7 mouse cellular contexts compared by ENCODE assay signal in genomic region chr19:7441493-7441892, GRCm38 (mm10). TPM values are rescaled to one million over a fixed set of nuclear protein-coding genes. Genes with fewer than 3 reads are reported as not detected.
DNase-seq lines count a peak whose midpoint lies in the region; ATAC-seq lines count a peak whose summit lies in the region.

No protein-coding gene starts in this region.

- H3K27me3 ChIP-seq in forebrain, embryonic 12.5 days: no peaks in the 10 kb centered on the region

- H3K4me2 ChIP-seq in forebrain, embryonic 12.5 days: no peak overlapping the region

- H3K36me3 ChIP-seq in forebrain, embryonic 12.5 days (replicated peaks): peaks cover 12% of the 10 kb centered on the region

- WGBS in forebrain, embryonic 12.5 days: 59% methylated on average over 14 of the region's 14 CpGs

- peak; percentile 61; the same call in 1 of the 2 replicates for ATAC-seq in forebrain, embryonic 12.5 days (ENCODE audit: low FRiP score)

- H3K9ac ChIP-seq in forebrain, embryonic 12.5 days: no peak overlapping the region

- peaks cover 14% of the 10 kb centered on the region; the same call in 1 of the 2 replicates for H3K4me1 ChIP-seq in forebrain, embryonic 12.5 days

- 0 out of 2 replicates have a peak overlapping the region, but pooled peaks have one; percentile 6 for H3K27ac ChIP-seq in forebrain, embryonic 12.5 days

- H3K4me3 ChIP-seq in forebrain, embryonic 12.5 days (replicated peaks): no peak overlapping the region

- peak; percentile 25 for DNase-seq in right cerebral cortex, postnatal 14 days
- DNase-seq in right cerebral cortex, postnatal 36 days (ENCODE audit: low spot score in 2 of 2): no peak
- DNase-seq in adrenal gland, postnatal 25 days: peak; percentile 21
- peak; percentile 75 for DNase-seq in induced T-regulatory cell, adult 2 months (ENCODE audit: low read depth)
- peak; percentile 66 for DNase-seq in lung, postnatal 25 days (ENCODE audit: low spot score)
- peak; percentile 42 for DNase-seq in skeletal muscle tissue, adult 2 months (ENCODE audit: low read depth, low spot score)

- H3K9me3 ChIP-seq in forebrain, embryonic 12.5 days: no peaks in the 10 kb centered on the region

RNA-seq across cellular contexts. Expression of gene 2700081O15Rik, which starts 24.1 kb away (rescaled TPM):
- 30.7 and 33.6 TPM in 2 replicates for total RNA-seq in adrenal gland, postnatal 25 days (2021)
- polyA plus RNA-seq in forebrain, embryonic 12.5 days (2016; fragmentation: Nextera tagmentation; extraction: Ambion mirVana): 16.3 and 18.6 TPM in 2 replicates

RNA-seq across cellular contexts. Expression of gene Rtn3, which starts 41.6 kb away (rescaled TPM):
- total RNA-seq in adrenal gland, postnatal 25 days (2021): 131 TPM in 2 replicates
- polyA plus RNA-seq in forebrain, embryonic 12.5 days (2016; fragmentation: Nextera tagmentation; extraction: Ambion mirVana): 383 and 409 TPM in 2 replicates

RNA-seq across cellular contexts. Expression of gene Atl3, which starts 52.3 kb away (rescaled TPM):
- 114 and 171 TPM in 2 replicates for total RNA-seq in adrenal gland, postnatal 25 days (2021)
- 8.4 and 9.2 TPM in 2 replicates for polyA plus RNA-seq in forebrain, embryonic 12.5 days (2016; fragmentation: Nextera tagmentation; extraction: Ambion mirVana)

RNA-seq across cellular contexts. Expression of gene Spindoc, which starts 58.7 kb away (rescaled TPM):
- total RNA-seq in adrenal gland, postnatal 25 days (2021): 20.9 and 21.1 TPM in 2 replicates
- 41.9 and 42.4 TPM in 2 replicates for polyA plus RNA-seq in forebrain, embryonic 12.5 days (2016; fragmentation: Nextera tagmentation; extraction: Ambion mirVana)

Comparison
In these comparisons a context has a peak if more than half of its experiments do, and no peak if none do; other contexts are left out.
1. DNase-seq: peak in right cerebral cortex, postnatal 14 days (single experiment), adrenal gland, postnatal 25 days (single experiment), induced T-regulatory cell, adult 2 months (single experiment), lung, postnatal 25 days (single experiment) and skeletal muscle tissue, adult 2 months (single experiment); none in right cerebral cortex, postnatal 36 days (0 of 2).